Mouse (Mus musculus) small intestine, adult 2 months (tissue): ENCODE data around the gene Arnt2. TPM values are rescaled to one million over a fixed set of nuclear protein-coding genes. Genes with fewer than 3 reads are reported as not detected.

Source experiments
- H3K27ac ChIP-seq: fragments of 200-500 bp; 2 replicates; pipeline ENCODE4 v1.5.1; 2012; ENCODE audit warnings: low read depth, low read length, control low read depth, inconsistent platforms; ENCODE audit not compliant: insufficient read depth
- H3K27me3 ChIP-seq: fragments of 200-500 bp; 2 replicates; pipeline ENCODE4 v1.6.1; 2012; ENCODE audit warnings: mild to moderate bottlenecking, moderate library complexity, low read length, inconsistent platforms; ENCODE audit not compliant: control insufficient read depth, insufficient read depth
- H3K36me3 ChIP-seq: fragments of 200-500 bp; 2 replicates; pipeline ENCODE4 v1.6.1; 2012; ENCODE audit warnings: mild to moderate bottlenecking, low read length, control low read depth, inconsistent platforms; ENCODE audit not compliant: control insufficient read depth, insufficient read depth
- H3K4me1 ChIP-seq: fragments of 200-500 bp; 2 replicates; pipeline ENCODE4 v1.6.1; 2012; ENCODE audit warnings: low read length, inconsistent platforms, mixed read lengths; ENCODE audit not compliant: control insufficient read depth, insufficient read depth, insufficient read length
- H3K4me3 ChIP-seq: fragments of 200-500 bp; 2 replicates; pipeline ENCODE4 v1.5.1; 2012; ENCODE audit warnings: low read depth, mild to moderate bottlenecking, control low read depth, inconsistent platforms, low read length, moderate library complexity
- CTCF ChIP-seq: fragments of 200-500 bp; IDR thresholded peaks from 2 replicates; pipeline ENCODE4 v1.5.1; 2012; ENCODE audit warnings: low read depth, mild to moderate bottlenecking, control low read depth, inconsistent platforms, low read length, moderate library complexity, mixed read lengths; ENCODE audit not compliant: insufficient replicate concordance, insufficient read length; ENCODE audit errors: extremely low read depth
- POLR2A ChIP-seq: fragments of 200-500 bp; IDR thresholded peaks from 2 replicates; pipeline ENCODE4 v1.6.1; 2012; ENCODE audit warnings: low read depth, mild to moderate bottlenecking, control low read depth, inconsistent platforms, low read length, moderate library complexity
- WGBS: fragments of 180-500 bp; shearing (Covaris S2); methylation state at CpG from one replicate; pipeline ENCODE4 v1.1.7; 2018; 5-methylcytosine and 5-hydroxymethylcytosine counted together
- polyA plus RNA-seq: library from polyadenylated mRNA; depleted of rRNA; stranded (reverse); fragments of >200 nt; gene quantifications from 2 replicates; pipeline ENCODE4 v1.2.3, GENCODE M21; 2012

The Arnt2 gene
- polyA plus RNA-seq, 1 experiment, result 3.2 TPM

DNA sequence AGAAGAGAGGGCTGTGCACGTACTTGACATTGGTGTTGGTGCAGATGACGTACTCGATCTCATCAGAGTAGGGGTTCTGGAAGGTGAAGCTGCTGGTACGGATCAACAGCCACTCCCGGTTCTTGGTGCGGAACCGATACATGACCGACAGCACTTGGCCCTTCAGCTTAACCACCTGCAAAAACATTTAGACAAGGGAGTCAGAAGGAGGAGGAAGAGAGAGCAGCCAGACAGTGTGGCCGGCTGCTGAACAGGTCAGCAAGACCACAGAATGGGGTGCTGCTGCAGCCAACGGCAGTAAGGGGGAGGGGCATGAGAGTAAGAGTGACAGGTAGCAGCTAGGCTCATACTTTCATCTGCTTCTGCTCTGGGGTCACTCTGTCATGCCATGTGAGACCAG, 134.7 kb downstream of the Arnt2 start:
- no peak for TF ChIP-seq POLR2A
- Histone ChIP-seq H3K27ac (no peak overlapping the region), H3K4me1 (peaks cover 2% of the 10 kb centered on the region; the same call in 1 of the 2 replicates), H3K36me3 (no peaks in the 10 kb centered on the region), H3K27me3 (no peaks in the 10 kb centered on the region), H3K4me3 (no peak overlapping the region)
- 84% methylated on average over 10 of the region's 10 CpGs for WGBS

DNA sequence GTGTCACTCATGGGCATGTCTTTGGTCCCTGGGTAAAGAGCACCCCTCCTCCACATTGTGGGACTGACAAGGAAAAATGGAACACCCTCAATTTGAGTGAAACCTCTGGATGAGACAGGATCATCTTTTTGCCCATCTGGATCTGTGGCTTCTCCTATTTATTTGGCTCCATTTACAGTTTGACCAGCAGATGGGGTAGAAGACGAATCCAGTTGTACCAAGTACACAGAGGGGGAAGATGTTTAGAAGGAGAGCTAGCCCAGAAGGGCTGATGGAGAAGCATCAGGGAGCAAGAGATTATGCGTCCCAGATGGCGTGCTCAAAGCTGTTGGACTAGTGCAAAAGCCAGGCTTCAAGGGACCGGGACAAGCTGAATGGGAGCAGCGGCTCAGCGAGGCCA, 136.0 kb downstream of the Arnt2 start:
- H3K27me3 ChIP-seq, result no peaks in the 10 kb centered on the region
- TF ChIP-seq POLR2A (no peak), CTCF (no peak)
- WGBS, result 84% methylated on average over 6 of the region's 6 CpGs

DNA sequence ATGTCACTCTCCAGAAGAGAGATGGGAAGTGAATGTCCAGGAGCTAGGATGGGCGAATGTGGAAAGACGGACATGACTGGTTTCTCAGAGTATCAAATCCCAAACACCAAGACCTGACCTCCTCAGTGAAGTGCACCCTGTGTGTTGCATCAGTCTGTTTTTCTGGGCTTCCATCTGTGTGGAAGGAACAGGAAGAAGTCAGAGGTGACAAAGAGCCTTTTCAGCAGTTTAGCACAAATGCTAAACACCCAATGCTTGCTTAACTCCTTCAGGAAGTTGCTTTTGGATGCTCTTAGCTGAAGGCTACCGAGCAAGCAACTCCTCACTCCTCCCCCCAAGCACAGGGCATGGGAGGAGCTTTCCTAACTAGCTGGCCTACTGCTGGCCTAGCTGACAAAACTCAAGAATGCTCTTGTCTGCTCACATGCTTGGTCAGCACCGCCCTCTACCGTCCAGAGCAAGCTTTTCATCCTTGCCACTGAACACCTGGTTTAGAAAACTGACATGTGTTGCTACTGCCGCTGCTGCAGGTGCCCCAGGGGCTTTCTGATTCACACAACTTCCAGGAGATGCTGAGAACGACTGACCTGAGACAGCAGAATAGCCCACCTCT, 137.7 kb downstream of the Arnt2 start:
- H3K27ac ChIP-seq, result no peak overlapping the region
- H3K4me1 ChIP-seq, result peaks cover 2% of the 10 kb centered on the region; the same call in 1 of the 2 replicates
- TF ChIP-seq POLR2A, result no peak
- TF ChIP-seq CTCF, result peak; percentile 93; the same call in 1 of the 2 replicates
- no peak overlapping the region for H3K4me3 ChIP-seq
- H3K36me3 ChIP-seq, result no peaks in the 10 kb centered on the region
- H3K27me3 ChIP-seq, result no peaks in the 10 kb centered on the region
- 25% methylated on average over 7 of the region's 7 CpGs for WGBS

More for the DNA sequence above, 136.0 kb downstream of the Arnt2 start:
- Histone ChIP-seq H3K27ac (no peak overlapping the region), H3K4me3 (no peak overlapping the region), H3K4me1 (peaks cover 2% of the 10 kb centered on the region; the same call in 1 of the 2 replicates), H3K36me3 (no peaks in the 10 kb centered on the region)

DNA sequence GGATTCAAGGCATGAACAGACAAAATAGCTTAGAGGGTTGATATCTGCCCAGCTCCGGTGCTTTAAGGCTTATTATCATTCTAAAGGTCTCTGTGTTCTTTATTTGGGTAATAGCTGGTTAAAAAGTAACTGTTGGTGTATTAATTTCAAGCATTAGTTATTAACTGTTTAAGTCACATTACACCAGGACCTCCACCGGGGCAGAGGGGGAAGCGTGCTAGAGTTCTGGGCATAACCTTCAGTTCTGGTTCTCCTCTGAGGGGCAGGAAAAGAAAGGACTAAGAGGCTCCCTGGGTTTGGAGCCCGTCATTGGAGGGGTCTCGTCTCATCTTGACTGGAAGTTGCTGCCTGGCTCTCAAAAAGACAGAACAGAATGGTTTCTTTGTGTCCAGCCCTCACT, 138.5 kb downstream of the Arnt2 start:
- no peak for TF ChIP-seq POLR2A
- no peak for TF ChIP-seq CTCF
- H3K4me1 ChIP-seq, result peaks cover 2% of the 10 kb centered on the region; the same call in 1 of the 2 replicates
- H3K4me3 ChIP-seq, result no peak overlapping the region
- WGBS, result 89% methylated on average over 5 of the region's 5 CpGs
- H3K27me3 ChIP-seq, result no peaks in the 10 kb centered on the region
- H3K27ac ChIP-seq, result no peak overlapping the region
- no peaks in the 10 kb centered on the region for H3K36me3 ChIP-seq

DNA sequence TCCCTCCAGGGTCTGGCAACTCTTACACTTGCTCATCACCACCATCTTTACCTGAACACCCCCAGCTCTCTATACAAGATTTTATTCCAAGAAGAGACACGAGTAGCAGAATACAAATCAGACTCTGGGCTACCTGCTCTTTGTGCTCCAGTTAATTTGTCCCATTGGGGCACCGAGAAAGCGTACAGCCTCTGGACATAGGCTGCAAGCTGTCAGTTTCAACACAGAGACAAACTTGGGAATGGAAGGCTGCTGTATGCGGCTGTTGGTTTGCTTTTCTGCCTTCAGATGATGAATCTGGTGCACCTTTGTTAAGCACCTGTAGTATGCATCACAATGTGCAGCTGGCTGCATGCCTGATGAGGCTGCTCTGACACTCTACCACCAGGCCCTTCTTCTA, 146.5 kb downstream of the Arnt2 start:
- TF ChIP-seq CTCF (no peak), POLR2A (no peak)
- Histone ChIP-seq H3K4me1 (no peaks in the 10 kb centered on the region), H3K36me3 (no peaks in the 10 kb centered on the region), H3K4me3 (no peak overlapping the region), H3K27ac (no peak overlapping the region), H3K27me3 (no peaks in the 10 kb centered on the region)
- 90% methylated on average over 4 of the region's 4 CpGs for WGBS

DNA sequence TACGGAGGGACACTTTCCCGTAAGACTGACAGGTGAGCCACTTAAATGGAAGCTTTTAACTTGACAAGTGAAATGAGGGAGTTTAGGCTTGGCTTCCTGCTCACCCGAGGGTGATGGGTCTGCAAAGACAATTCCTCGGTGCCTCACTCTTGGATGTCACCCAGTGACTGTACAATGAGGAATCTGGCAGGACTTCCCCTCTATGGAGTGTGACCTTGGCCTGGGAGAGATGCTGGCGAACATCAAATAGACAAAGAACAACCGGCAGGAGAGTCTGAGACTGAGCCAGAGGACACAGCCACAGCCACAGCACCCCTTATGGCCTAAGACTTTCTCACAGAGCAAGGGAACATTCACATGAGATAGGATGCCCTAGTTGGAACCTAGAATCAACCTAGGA, 148.6 kb downstream of the Arnt2 start:
- no peak overlapping the region for H3K4me3 ChIP-seq

DNA sequence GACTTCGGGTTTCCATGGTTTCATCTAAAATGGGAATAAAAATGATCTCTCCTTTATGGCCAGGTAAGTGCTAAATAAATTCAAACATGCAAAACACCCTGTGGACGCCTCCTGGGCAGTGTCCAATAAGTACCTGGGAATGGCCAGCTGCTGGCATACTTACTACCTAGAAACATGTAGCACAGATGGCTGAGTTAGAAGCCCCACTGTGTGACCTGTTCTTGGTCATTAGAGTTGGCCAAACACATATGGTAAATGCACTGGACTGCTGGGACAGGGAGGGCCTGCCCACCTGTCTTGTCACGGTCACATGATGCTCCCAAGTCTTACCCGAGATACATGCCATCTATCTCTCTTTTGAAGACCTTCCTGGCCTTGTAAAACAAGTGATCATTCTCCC, 149.6 kb downstream of the Arnt2 start:
- peaks cover 3% of the 10 kb centered on the region; the same call in 1 of the 2 replicates for H3K4me1 ChIP-seq
- H3K27ac ChIP-seq, result no peak overlapping the region
- H3K4me3 ChIP-seq, result no peak overlapping the region
- WGBS, result 87% methylated on average over 4 of the region's 4 CpGs
- TF ChIP-seq POLR2A, result no peak
- no peaks in the 10 kb centered on the region for H3K36me3 ChIP-seq
- no peaks in the 10 kb centered on the region for H3K27me3 ChIP-seq

More for the DNA sequence above, 148.6 kb downstream of the Arnt2 start:
- H3K27me3 ChIP-seq, result no peaks in the 10 kb centered on the region
- peaks cover 2% of the 10 kb centered on the region; the same call in 1 of the 2 replicates for H3K4me1 ChIP-seq
- H3K27ac ChIP-seq, result no peak overlapping the region
- WGBS, result 70% methylated on average over 6 of the region's 6 CpGs
- TF ChIP-seq POLR2A (no peak), CTCF (no peak)
- H3K36me3 ChIP-seq, result no peaks in the 10 kb centered on the region
